Mouse (Mus musculus): ENCODE results near the gene Rffl.

DNA sequence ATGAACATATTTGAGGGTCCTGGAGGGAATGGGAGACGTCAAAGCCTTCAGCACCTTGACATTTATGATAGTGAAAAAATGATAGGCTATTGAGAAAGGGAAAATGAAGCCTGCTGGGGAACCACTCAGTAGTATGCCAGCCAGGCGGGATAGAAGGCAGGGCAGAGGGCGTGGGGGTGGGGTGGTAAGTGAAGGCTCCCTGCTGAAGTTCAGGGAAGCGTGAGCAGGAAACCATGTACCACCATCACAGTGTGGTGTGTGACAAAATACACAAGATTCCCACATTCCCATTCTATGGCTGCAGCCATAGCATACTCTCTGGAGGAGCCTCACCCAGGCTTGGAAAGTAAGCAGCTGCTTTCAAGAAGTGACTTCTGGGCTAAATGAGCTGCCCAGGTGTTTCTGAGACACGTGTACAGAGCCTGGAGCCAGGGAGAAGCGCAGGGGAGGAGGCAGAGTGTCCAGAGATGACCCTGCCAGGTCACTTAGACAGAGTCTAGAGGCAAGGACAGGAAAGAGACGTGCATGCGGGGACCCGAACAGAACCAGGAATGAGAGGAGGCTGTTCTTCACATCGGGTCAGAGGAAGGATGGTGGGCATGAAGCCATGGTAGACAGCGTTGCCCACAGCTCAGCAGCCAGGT, 26.1 kb downstream of the Rffl start:
- TF ChIP-seq CTCF (IDR thresholded peaks at IDR 0.05) = no peak
- TF ChIP-seq EP300 (IDR thresholded peaks at IDR 0.05) = no peak
